Mouse (Mus musculus) cerebellum, postnatal 14 days (tissue): Measurements from ENCODE around the gene Gm10282.

Experiments used
- DNase-seq, 2 experiments: peaks; one replicate each; pipeline ENCODE4 v3.0.0; 2021; ENCODE audit warnings: mixed read lengths in 2 of 2

Gene Gm10282

GRCm38 (mm10) chr8:72259862-72260261, 45.2 kb downstream of the Gm10282 start:
- no peak for DNase-seq

GRCm38 (mm10) chr8:72257902-72258238, 47.2 kb downstream of the Gm10282 start:
- no peak for DNase-seq

GRCm38 (mm10) chr8:72257171-72257901, 47.7 kb downstream of the Gm10282 start:
- DNase-seq, result peak; percentile 38 to 66
